Mouse (Mus musculus): Measurements from ENCODE around the gene Smg1. TPM values are rescaled to one million over a fixed set of nuclear protein-coding genes. Genes with fewer than 3 reads are reported as not detected.

The Smg1 gene
- polyA plus RNA-seq, 1 experiment from 2014 or later: 17.7 TPM

- H3K4me1 ChIP-seq (ENCODE audit: control insufficient read depth, insufficient read depth, low read length): peaks cover 5% of the 10 kb centered on the region
- no peaks in the 10 kb centered on the region for H3K27me3 ChIP-seq (ENCODE audit: control insufficient read depth, insufficient read depth, low read length)
- no peak overlapping the region for H3K9ac ChIP-seq (ENCODE audit: low read length)
- no peak for DNase-seq (ENCODE audit: low spot score)
- no peak overlapping the region for H3K4me2 ChIP-seq (ENCODE audit: low read depth)
- no peak overlapping the region for H3K4me3 ChIP-seq (ENCODE audit: low read depth, low read length)
- no peak overlapping the region for H3K27ac ChIP-seq (ENCODE audit: low read depth, low read length)
- no peaks in the 10 kb centered on the region for H3K9me3 ChIP-seq (ENCODE audit: control insufficient read depth, low read length)
- H3K36me3 ChIP-seq (ENCODE audit: control insufficient read depth, insufficient read depth, low read length): no peaks in the 10 kb centered on the region
- no peak for ATAC-seq (ENCODE audit: insufficient read depth, low FRiP score, low TSS enrichment)
Observed at GRCm38 (mm10) chr7:118240402-118240801, 3.1 kb downstream of the Smg1 start.

- DNase-seq (ENCODE audit: low spot score) (no peak), ATAC-seq (ENCODE audit: insufficient read depth, low FRiP score, low TSS enrichment) (no peak)
- Histone ChIP-seq H3K27ac (ENCODE audit: low read depth, low read length) (no peak overlapping the region), H3K4me2 (ENCODE audit: low read depth) (no peak overlapping the region), H3K9me3 (ENCODE audit: control insufficient read depth, low read length) (no peaks in the 10 kb centered on the region), H3K9ac (ENCODE audit: low read length) (no peak overlapping the region), H3K4me3 (ENCODE audit: low read depth, low read length) (no peak overlapping the region), H3K4me1 (ENCODE audit: control insufficient read depth, insufficient read depth, low read length) (peaks cover 5% of the 10 kb centered on the region), H3K27me3 (ENCODE audit: control insufficient read depth, insufficient read depth, low read length) (no peaks in the 10 kb centered on the region), H3K36me3 (ENCODE audit: control insufficient read depth, insufficient read depth, low read length) (no peaks in the 10 kb centered on the region)
- WGBS: 92% methylated on average over 5 of the region's 5 CpGs
Observed at GRCm38 (mm10) chr7:118239996-118240395, 3.5 kb downstream of the Smg1 start.

GRCm38 (mm10) chr7:118236949-118237348 is 6.5 kb downstream of the Smg1 start:
- Histone ChIP-seq H3K4me2 (ENCODE audit: low read depth) (no peak overlapping the region), H3K9me3 (ENCODE audit: control insufficient read depth, low read length) (no peaks in the 10 kb centered on the region), H3K9ac (ENCODE audit: low read length) (no peak overlapping the region), H3K36me3 (ENCODE audit: control insufficient read depth, insufficient read depth, low read length) (no peaks in the 10 kb centered on the region), H3K4me1 (ENCODE audit: control insufficient read depth, insufficient read depth, low read length) (peaks cover 1% of the 10 kb centered on the region; the same call in 1 of the 2 replicates), H3K4me3 (ENCODE audit: low read depth, low read length) (no peak overlapping the region), H3K27me3 (ENCODE audit: control insufficient read depth, insufficient read depth, low read length) (no peaks in the 10 kb centered on the region), H3K27ac (ENCODE audit: low read depth, low read length) (no peak overlapping the region)
- DNase-seq (ENCODE audit: low spot score) (no peak), ATAC-seq (ENCODE audit: insufficient read depth, low FRiP score, low TSS enrichment) (no peak)

GRCm38 (mm10) chr7:118234236-118234635 is 9.2 kb downstream of the Smg1 start:
- H3K36me3 ChIP-seq (ENCODE audit: control insufficient read depth, insufficient read depth, low read length): no peaks in the 10 kb centered on the region
- H3K4me1 ChIP-seq (ENCODE audit: control insufficient read depth, insufficient read depth, low read length): no peaks in the 10 kb centered on the region
- H3K4me3 ChIP-seq (ENCODE audit: low read depth, low read length): no peak overlapping the region
- no peak overlapping the region for H3K27ac ChIP-seq (ENCODE audit: low read depth, low read length)
- H3K27me3 ChIP-seq (ENCODE audit: control insufficient read depth, insufficient read depth, low read length): no peaks in the 10 kb centered on the region
- DNase-seq (ENCODE audit: low spot score) (no peak), ATAC-seq (ENCODE audit: insufficient read depth, low FRiP score, low TSS enrichment) (no peak)
- no peak overlapping the region for H3K4me2 ChIP-seq (ENCODE audit: low read depth)
- H3K9ac ChIP-seq (ENCODE audit: low read length): no peak overlapping the region
- no peaks in the 10 kb centered on the region for H3K9me3 ChIP-seq (ENCODE audit: control insufficient read depth, low read length)
- 97% methylated on average over 1 of the region's 1 CpGs for WGBS

- Histone ChIP-seq H3K36me3 (ENCODE audit: control insufficient read depth, insufficient read depth, low read length) (no peaks in the 10 kb centered on the region), H3K4me3 (ENCODE audit: low read depth, low read length) (no peak overlapping the region), H3K4me2 (ENCODE audit: low read depth) (no peak overlapping the region), H3K27me3 (ENCODE audit: control insufficient read depth, insufficient read depth, low read length) (no peaks in the 10 kb centered on the region), H3K9ac (ENCODE audit: low read length) (no peak overlapping the region), H3K4me1 (ENCODE audit: control insufficient read depth, insufficient read depth, low read length) (no peaks in the 10 kb centered on the region), H3K27ac (ENCODE audit: low read depth, low read length) (no peak overlapping the region), H3K9me3 (ENCODE audit: control insufficient read depth, low read length) (no peaks in the 10 kb centered on the region)
- DNase-seq (ENCODE audit: low spot score) (no peak), ATAC-seq (ENCODE audit: insufficient read depth, low FRiP score, low TSS enrichment) (no peak)
Observed at GRCm38 (mm10) chr7:118232613-118233012, 10.9 kb downstream of the Smg1 start.

- Histone ChIP-seq H3K4me1 (ENCODE audit: control insufficient read depth, insufficient read depth, low read length) (no peaks in the 10 kb centered on the region), H3K27me3 (ENCODE audit: control insufficient read depth, insufficient read depth, low read length) (no peaks in the 10 kb centered on the region), H3K36me3 (ENCODE audit: control insufficient read depth, insufficient read depth, low read length) (no peaks in the 10 kb centered on the region), H3K4me2 (ENCODE audit: low read depth) (no peak overlapping the region), H3K4me3 (ENCODE audit: low read depth, low read length) (no peak overlapping the region), H3K27ac (ENCODE audit: low read depth, low read length) (no peak overlapping the region), H3K9me3 (ENCODE audit: control insufficient read depth, low read length) (no peaks in the 10 kb centered on the region), H3K9ac (ENCODE audit: low read length) (no peak overlapping the region)
- DNase-seq (ENCODE audit: low spot score) (no peak), ATAC-seq (ENCODE audit: insufficient read depth, low FRiP score, low TSS enrichment) (no peak)
- 92% methylated on average over 2 of the region's 2 CpGs for WGBS
Observed at GRCm38 (mm10) chr7:118219777-118220176, 23.7 kb downstream of the Smg1 start.

- Histone ChIP-seq H3K4me1 (ENCODE audit: control insufficient read depth, insufficient read depth, low read length) (no peaks in the 10 kb centered on the region), H3K4me3 (ENCODE audit: low read depth, low read length) (no peak overlapping the region), H3K27ac (ENCODE audit: low read depth, low read length) (no peak overlapping the region), H3K36me3 (ENCODE audit: control insufficient read depth, insufficient read depth, low read length) (peaks cover 3% of the 10 kb centered on the region; the same call in 1 of the 2 replicates), H3K9ac (ENCODE audit: low read length) (no peak overlapping the region), H3K4me2 (ENCODE audit: low read depth) (no peak overlapping the region), H3K27me3 (ENCODE audit: control insufficient read depth, insufficient read depth, low read length) (no peaks in the 10 kb centered on the region), H3K9me3 (ENCODE audit: control insufficient read depth, low read length) (no peaks in the 10 kb centered on the region)
- 97% methylated on average over 2 of the region's 2 CpGs for WGBS
- DNase-seq (ENCODE audit: low spot score) (no peak), ATAC-seq (ENCODE audit: insufficient read depth, low FRiP score, low TSS enrichment) (no peak)
Observed at GRCm38 (mm10) chr7:118206396-118206795, 37.1 kb downstream of the Smg1 start.

- Histone ChIP-seq H3K9ac (ENCODE audit: low read length) (no peak overlapping the region), H3K36me3 (ENCODE audit: control insufficient read depth, insufficient read depth, low read length) (no peaks in the 10 kb centered on the region), H3K4me1 (ENCODE audit: control insufficient read depth, insufficient read depth, low read length) (no peaks in the 10 kb centered on the region), H3K27me3 (ENCODE audit: control insufficient read depth, insufficient read depth, low read length) (no peaks in the 10 kb centered on the region), H3K27ac (ENCODE audit: low read depth, low read length) (no peak overlapping the region), H3K9me3 (ENCODE audit: control insufficient read depth, low read length) (no peaks in the 10 kb centered on the region), H3K4me3 (ENCODE audit: low read depth, low read length) (no peak overlapping the region), H3K4me2 (ENCODE audit: low read depth) (no peak overlapping the region)
- 89% methylated on average over 4 of the region's 4 CpGs for WGBS
- ATAC-seq (ENCODE audit: insufficient read depth, low FRiP score, low TSS enrichment) (no peak), DNase-seq (ENCODE audit: low spot score) (no peak)
Observed at GRCm38 (mm10) chr7:118195756-118196155, 47.7 kb downstream of the Smg1 start.

- H3K36me3 ChIP-seq (ENCODE audit: control insufficient read depth, insufficient read depth, low read length): peaks cover 4% of the 10 kb centered on the region; the same call in 1 of the 2 replicates
- ATAC-seq (ENCODE audit: insufficient read depth, low FRiP score, low TSS enrichment) (no peak), DNase-seq (ENCODE audit: low spot score) (no peak)
- no peaks in the 10 kb centered on the region for H3K27me3 ChIP-seq (ENCODE audit: control insufficient read depth, insufficient read depth, low read length)
- 92% methylated on average over 4 of the region's 4 CpGs for WGBS
- H3K4me1 ChIP-seq (ENCODE audit: control insufficient read depth, insufficient read depth, low read length): no peaks in the 10 kb centered on the region
- no peak overlapping the region for H3K9ac ChIP-seq (ENCODE audit: low read length)
- no peak overlapping the region for H3K4me3 ChIP-seq (ENCODE audit: low read depth, low read length)
- no peak overlapping the region for H3K4me2 ChIP-seq (ENCODE audit: low read depth)
- no peaks in the 10 kb centered on the region for H3K9me3 ChIP-seq (ENCODE audit: control insufficient read depth, low read length)
- H3K27ac ChIP-seq (ENCODE audit: low read depth, low read length): no peak overlapping the region
Observed at GRCm38 (mm10) chr7:118185878-118186277, 57.6 kb downstream of the Smg1 start.

All from neural tube, embryonic 11.5 days (tissue).